Mouse (Mus musculus) gastrocnemius, postnatal 14 days (tissue): ENCODE results near the gene Rpp25. TPM values are rescaled to one million over a fixed set of nuclear protein-coding genes. Genes with fewer than 3 reads are reported as not detected.
A peak's percentile ranks its signal among the peaks of the same experiment; 100 is the strongest.

ENCODE experiments used
- DNase-seq: peaks from one replicate; pipeline ENCODE4 v3.0.0; 2021; ENCODE audit warnings: mixed read lengths
- intact Hi-C: fragments of 180-260 bp; cut with DNase I; formaldehyde crosslinking; loops from one replicate; pipeline ENCODE4 v1.15.1; 2025; ENCODE audit warnings: low total_unique reads
- total RNA-seq, 2 experiments: library from RNA; stranded (reverse); gene quantifications; 2 replicates each; pipeline ENCODE4 v1.2.3; 2021

Rpp25 gene
- total RNA-seq, 2 experiments from 2014 or later, result not detected

DNA sequence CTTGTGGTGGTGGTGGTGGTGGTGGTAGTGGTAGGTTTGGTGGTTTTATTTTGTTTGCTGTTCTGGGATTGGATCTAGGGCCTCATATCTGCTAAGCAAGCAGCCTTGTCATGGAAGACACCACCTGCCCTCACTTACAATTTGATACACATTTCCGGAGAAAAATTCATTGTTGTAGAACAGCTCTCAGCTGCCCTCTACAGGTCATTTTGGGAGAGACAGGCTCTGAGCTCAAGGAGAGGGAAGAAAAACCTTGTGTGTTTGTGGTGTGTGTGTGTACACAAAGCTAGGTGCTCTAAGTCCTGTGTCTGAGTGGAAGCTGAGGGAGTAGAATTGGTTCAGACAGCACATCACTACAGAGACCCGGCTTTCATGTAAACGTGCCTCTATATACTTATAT is 13.3 kb downstream of the Rpp25 start:
- DNase-seq, result peak; percentile 33
- intact Hi-C loops, result no loop called here

- no peak for DNase-seq
- intact Hi-C loops, result no loop called here
These were observed 16.7 kb downstream of the Rpp25 start for GRCm38 (mm10) chr9:57520375-57521055.

GRCm38 (mm10) chr9:57521056-57521911 is 17.5 kb downstream of the Rpp25 start, which contains the start of gene Cox5a:
Cox5a (plus strand) TSS chr9:57521274.
- DNase-seq, result peak; percentile 96
- intact Hi-C loops, result no loop called here

GRCm38 (mm10) chr9:57522114-57522860 is 18.5 kb downstream of the Rpp25 start:
- no peak for DNase-seq
- intact Hi-C loops, result no loop called here

DNA sequence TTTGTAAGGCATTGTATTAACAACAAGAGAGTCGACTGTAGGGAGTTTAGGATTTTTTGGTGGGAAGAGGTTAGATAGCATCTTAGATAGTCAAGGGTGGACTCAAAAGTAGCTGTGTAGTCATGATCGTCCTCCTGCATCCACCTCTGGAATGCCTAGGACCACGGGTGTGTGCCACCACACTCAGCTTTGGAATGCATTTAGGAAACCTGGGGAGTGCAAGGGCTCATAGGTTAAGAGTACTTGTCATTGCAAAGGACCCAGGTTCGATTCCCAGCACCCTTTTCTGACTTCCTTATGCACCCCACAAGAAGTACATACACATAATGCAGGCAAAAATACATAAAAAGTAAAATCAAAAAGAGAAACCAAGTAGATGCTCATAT is 19.0 kb downstream of the Rpp25 start:
- DNase-seq, result no peak
- intact Hi-C loops, result no loop called here

DNA sequence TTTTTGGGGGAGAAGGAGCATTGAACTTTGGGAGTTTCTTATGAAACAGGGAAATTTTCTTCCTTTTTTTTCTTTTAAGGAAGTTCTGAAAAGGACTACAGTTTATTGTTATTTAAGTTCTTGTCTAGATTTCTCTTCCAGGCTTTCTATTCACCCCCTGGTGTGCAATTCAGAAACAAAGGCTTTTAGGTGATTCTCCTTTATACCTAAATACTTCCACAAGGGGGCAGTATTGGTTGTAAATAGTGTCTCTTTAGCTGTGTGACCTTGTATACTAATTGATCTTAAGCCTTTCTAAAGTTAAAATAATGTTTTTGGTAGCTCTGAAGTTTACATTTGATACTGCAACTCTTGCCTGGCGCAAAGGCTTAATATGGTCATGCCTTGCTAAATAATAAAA is 19.9 kb downstream of the Rpp25 start:
- intact Hi-C loops, result no loop called here
- no peak for DNase-seq

GRCm38 (mm10) chr9:57524439-57524838 is 20.6 kb downstream of the Rpp25 start:
- no peak for DNase-seq
- intact Hi-C loops, result no loop called here

- no peak for DNase-seq
- intact Hi-C loops, result no loop called here
These were observed 21.7 kb downstream of the Rpp25 start for GRCm38 (mm10) chr9:57525516-57525915.

- intact Hi-C loops, result no loop called here
- DNase-seq, result no peak
These were observed 22.6 kb downstream of the Rpp25 start for GRCm38 (mm10) chr9:57526435-57526834.

DNA sequence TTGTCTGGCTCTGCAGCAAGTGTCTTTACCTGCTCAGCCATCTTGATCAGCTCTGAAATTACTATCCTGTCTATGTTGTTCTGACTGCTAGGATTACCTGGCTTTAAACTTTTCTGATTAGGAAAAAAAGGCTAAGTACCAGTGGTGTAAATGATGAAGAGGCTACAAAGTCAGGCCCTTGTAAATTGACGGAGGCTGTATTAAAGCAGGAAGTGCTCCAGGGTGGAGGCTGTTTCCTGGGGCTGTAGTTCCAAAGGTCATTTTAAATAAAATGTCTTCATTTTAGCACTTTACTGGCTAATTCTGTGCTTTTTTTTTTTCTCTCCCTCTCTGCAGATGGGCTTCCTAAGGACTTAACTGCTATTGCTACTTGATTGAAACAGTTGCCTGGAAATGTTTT is 28.1 kb downstream of the Rpp25 start:
- intact Hi-C loops, result no loop called here
- DNase-seq, result no peak

DNA sequence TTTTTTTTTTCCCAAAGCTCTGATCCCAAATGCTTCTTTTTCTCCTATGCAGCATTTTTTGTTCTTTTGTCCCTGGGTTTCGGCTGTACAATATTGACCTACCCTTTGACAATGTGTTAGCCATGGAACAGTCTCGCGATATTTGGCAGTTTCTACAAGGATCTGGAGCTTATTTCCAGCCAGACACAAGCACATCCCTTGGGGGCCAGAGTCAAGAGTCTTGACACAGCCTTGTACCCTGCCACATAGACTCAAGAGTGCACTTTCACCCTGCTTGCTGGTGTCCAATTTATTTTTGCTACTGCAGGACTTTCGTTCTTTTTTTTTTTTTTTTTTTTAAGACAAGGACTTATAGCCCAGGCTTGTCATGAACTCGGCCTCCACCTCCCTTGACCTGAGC is 32.5 kb downstream of the Rpp25 start:
- no peak for DNase-seq
- intact Hi-C loops, result loop anchor here (5.0 kb wide), 1 partner anchor 116 kb away; the partner anchor contains the start of gene Csk

DNA sequence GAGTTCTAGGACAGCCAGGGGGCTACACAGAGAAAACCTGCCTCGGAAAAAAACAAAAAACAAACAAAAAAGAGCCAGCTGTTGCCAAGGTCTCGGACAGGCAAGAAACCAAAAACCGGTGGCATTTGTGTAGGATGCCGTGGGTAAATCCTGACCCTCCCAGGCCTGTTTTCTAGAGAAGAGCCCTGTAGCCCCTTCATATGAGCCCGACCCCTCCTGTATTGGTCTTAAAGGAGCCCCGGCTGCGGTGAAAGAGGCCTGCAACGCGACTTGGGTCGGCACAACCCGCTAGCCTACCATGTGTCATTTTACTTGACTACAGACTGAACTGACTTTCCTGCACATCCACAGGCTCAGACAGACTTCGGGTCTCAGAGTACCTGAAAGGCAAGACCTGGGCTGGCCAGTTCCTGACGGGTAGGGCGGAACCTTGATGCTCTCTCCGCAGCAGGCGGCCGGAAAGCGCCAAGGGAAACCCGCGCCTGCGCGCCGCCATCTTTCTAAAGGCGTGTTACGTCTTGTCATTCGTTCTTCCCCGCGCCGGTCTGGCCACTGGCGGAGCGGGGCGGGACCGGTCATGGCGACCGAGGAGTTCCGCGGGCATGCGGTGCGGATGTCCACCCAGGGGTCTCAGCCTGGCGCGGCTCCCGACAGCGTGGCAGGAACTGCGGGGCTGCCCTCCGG is 33.4 kb downstream of the Rpp25 start, which contains the start of gene Fam219b:
TSS of gene Fam219b (plus strand) at position 485 of the 684 bp plus-strand sequence.
- intact Hi-C loops, result loop anchor here (5.0 kb wide), 1 partner anchor 115 kb away; the partner anchor contains the start of gene Csk

DNA sequence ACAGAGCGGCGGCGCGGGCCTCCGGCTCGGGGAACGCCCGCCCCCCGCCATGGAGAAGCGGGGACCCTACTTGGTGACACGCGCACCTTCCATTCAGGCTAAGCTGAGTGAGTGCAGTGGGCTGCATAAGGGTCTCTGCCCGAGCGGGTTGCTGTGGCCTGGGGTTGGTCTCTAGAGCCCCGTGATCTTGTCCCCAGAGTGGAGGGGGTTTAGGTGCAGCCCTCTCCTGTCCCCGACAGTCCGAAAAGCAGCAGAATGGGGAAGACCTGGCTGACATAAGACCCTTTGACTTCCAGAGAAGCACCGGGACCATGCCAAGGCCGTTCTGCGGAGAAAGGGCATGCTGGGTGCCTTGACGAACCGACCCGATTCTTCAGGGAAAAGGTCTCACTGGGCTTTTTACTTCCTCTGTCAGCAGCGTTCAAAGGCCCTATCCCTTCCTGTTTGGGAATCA is 33.9 kb downstream of the Rpp25 start:
- no peak for DNase-seq
- intact Hi-C loops, result loop anchor here (5.0 kb wide), 1 partner anchor 115 kb away; the partner anchor contains the start of gene Csk

More for the DNA sequence above, 33.4 kb downstream of the Rpp25 start, which contains the start of gene Fam219b:
- DNase-seq, result peak; percentile 92

DNA sequence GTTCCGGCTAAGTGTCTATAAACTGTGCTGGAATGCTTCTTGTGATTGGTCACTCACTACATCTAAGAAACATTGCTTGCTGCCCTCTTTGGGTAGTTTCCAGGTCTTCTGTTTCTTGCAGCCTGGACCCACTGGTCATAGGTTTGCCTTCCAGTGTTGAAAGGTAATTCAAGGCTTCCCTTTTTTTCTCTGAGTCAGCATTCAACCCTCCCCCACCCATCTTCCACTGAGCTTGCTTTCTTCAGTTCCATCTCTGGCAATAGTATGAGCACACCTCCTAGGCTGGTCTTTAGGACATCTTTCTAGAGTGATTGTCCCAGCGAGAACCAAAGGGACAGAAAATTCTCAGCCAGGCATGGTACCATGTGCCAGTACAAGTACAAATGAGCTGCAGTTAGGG is 35.7 kb downstream of the Rpp25 start:
- no peak for DNase-seq
- intact Hi-C loops, result loop anchor here (5.0 kb wide), 1 partner anchor 113 kb away; the partner anchor contains the start of gene Csk

GRCm38 (mm10) chr9:57541312-57541711 is 37.5 kb downstream of the Rpp25 start:
- DNase-seq, result no peak
- intact Hi-C loops, result loop anchor here (5.0 to 10.0 kb wide), 2 partner anchors 46 to 213 kb away; partner anchors contain the start of gene Ulk3

- intact Hi-C loops, result loop anchor here (5.0 to 10.0 kb wide), 2 partner anchors 43 to 211 kb away; partner anchors contain the start of gene Ulk3
These were observed 40.1 kb downstream of the Rpp25 start for GRCm38 (mm10) chr9:57543951-57544350.

GRCm38 (mm10) chr9:57547287-57547686 is 43.5 kb downstream of the Rpp25 start:
- peak; percentile 62 for DNase-seq
- intact Hi-C loops, result loop anchor here (10.0 kb wide), 1 partner anchor 208 kb away; no protein-coding TSS in a partner anchor

More at GRCm38 (mm10) chr9:57543951-57544350, 40.1 kb downstream of the Rpp25 start:
- no peak for DNase-seq

DNA sequence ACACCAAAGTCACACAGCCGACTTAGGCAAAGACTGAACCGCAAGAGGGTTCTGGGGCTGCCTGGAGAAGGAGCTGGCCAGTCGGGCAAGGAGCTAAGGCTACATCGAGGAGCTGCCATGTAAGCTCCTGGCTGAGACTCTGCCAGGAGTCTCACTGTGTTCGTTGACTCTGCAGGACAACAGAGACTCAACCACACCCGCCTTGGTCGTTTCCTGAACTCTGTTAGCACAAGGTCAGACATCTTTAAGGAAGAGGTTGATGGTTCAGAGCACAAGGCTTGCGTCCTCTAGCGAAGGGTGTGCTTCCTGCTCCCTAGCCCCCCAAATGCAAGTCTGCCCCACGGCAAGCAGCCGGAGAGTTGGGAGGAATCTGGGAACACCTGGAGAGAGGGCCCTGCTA is 44.0 kb downstream of the Rpp25 start:
- intact Hi-C loops, result loop anchor here (10.0 kb wide), 1 partner anchor 207 kb away; no protein-coding TSS in a partner anchor
- DNase-seq, result no peak

- DNase-seq, result no peak
- intact Hi-C loops, result loop anchor here (10.0 kb wide), 1 partner anchor 206 kb away; no protein-coding TSS in a partner anchor
These were observed 45.4 kb downstream of the Rpp25 start for GRCm38 (mm10) chr9:57549186-57549585.
